Mouse (Mus musculus) liver, adult 2 months (tissue): ENCODE measurements around the gene Fuca2.

Experiments used
- CTCF ChIP-seq: fragments of 200-500 bp; IDR thresholded peaks from 2 replicates; pipeline ENCODE4 v1.5.1; 2011; ENCODE audit warnings: low read depth, low read length, control low read depth
- POLR2A ChIP-seq: fragments of 200-500 bp; IDR thresholded peaks from 2 replicates; pipeline ENCODE4 v1.6.1; 2011; ENCODE audit warnings: low read length, control low read depth; ENCODE audit not compliant: insufficient read depth; ENCODE audit errors: extremely low read depth

GRCm38 (mm10) chr10:13500473-13500872 lies 1.1 kb downstream of the Fuca2 start:
- TF ChIP-seq CTCF, result no peak
- TF ChIP-seq POLR2A, result no peak
